Mouse (Mus musculus) macrophage (primary cell): ENCODE measurements around the gene Tbc1d4. TPM values are rescaled to one million over a fixed set of nuclear protein-coding genes. Genes with fewer than 3 reads are reported as not detected.

Experiments used
- H3K27ac ChIP-seq: fragments of 350-480 bp; formaldehyde crosslinking; 2 replicates; pipeline ENCODE4 v1.9.0; 2021
- H3K36me3 ChIP-seq: fragments of 350-480 bp; formaldehyde crosslinking; 2 replicates; pipeline ENCODE4 v1.9.0; 2021; ENCODE audit errors: inconsistent target
- H3K4me3 ChIP-seq: fragments of 350-480 bp; formaldehyde crosslinking; 2 replicates; pipeline ENCODE4 v1.9.0; 2021; ENCODE audit errors: inconsistent target
- H3K79me2 ChIP-seq: fragments of 350-480 bp; formaldehyde crosslinking; 2 replicates; pipeline ENCODE4 v1.9.0; 2021; ENCODE audit errors: inconsistent target
- WGBS: methylation state at CpG from one replicate; pipeline ENCODE4 v1.1.7; 2026; ENCODE audit warnings: inconsistent platforms; ENCODE audit not compliant: missing documents; 5-methylcytosine and 5-hydroxymethylcytosine counted together
- polyA plus RNA-seq: library from polyadenylated mRNA; stranded (reverse); fragments of 250-400 nt; gene quantifications from 3 replicates; pipeline ENCODE4 v1.2.4, GENCODE M21; 2018; ENCODE audit warnings: inconsistent platforms

Tbc1d4 gene
- polyA plus RNA-seq, 1 experiment from 2014 or later, result 53.8 TPM

- Histone ChIP-seq H3K36me3 (peaks cover 24% of the 10 kb centered on the region; the same call in 1 of the 2 replicates), H3K79me2 (no peaks in the 10 kb centered on the region)
- 49% methylated on average over 4 of the region's 4 CpGs for WGBS
Measured at GRCm38 (mm10) chr14:101482270-101482669, 126.7 kb downstream of the Tbc1d4 start.

GRCm38 (mm10) chr14:101481165-101481564 lies 127.8 kb downstream of the Tbc1d4 start:
- Histone ChIP-seq H3K36me3 (peaks cover 29% of the 10 kb centered on the region), H3K79me2 (no peaks in the 10 kb centered on the region), H3K4me3 (no peak overlapping the region), H3K27ac (no peak overlapping the region)
- WGBS, result 31% methylated on average over 7 of the region's 7 CpGs

More at GRCm38 (mm10) chr14:101482270-101482669, 126.7 kb downstream of the Tbc1d4 start:
- Histone ChIP-seq H3K4me3 (no peak overlapping the region), H3K27ac (no peak overlapping the region)

DNA sequence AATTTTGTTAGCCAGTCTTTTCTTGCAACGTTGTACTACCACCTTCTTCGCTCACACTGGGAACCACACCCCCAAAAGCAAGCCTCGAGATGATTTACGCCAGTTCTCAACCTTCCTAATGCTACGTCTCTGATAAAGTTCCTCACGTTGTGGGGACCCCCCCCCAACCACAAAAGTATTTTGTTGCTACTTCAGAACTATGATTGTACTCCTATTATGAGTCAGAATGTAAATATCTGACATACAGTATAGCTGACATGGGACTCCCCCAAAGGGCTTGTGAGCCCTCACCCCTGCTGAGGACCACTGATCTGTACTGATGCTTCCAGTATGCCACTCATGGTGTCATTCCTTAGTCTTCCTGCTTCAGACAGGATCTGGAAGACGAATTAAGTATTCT lies 128.4 kb downstream of the Tbc1d4 start:
- no peak overlapping the region for H3K4me3 ChIP-seq
- WGBS, result 78% methylated on average over 7 of the region's 7 CpGs
- peaks cover 31% of the 10 kb centered on the region for H3K36me3 ChIP-seq
- H3K79me2 ChIP-seq, result no peaks in the 10 kb centered on the region
- H3K27ac ChIP-seq, result no peak overlapping the region

GRCm38 (mm10) chr14:101477827-101478220 lies 131.2 kb downstream of the Tbc1d4 start:
- no peak overlapping the region for H3K27ac ChIP-seq
- H3K4me3 ChIP-seq, result no peak overlapping the region
- H3K36me3 ChIP-seq, result peaks cover 46% of the 10 kb centered on the region
- WGBS, result 45% methylated on average over 5 of the region's 5 CpGs
- H3K79me2 ChIP-seq, result no peaks in the 10 kb centered on the region

DNA sequence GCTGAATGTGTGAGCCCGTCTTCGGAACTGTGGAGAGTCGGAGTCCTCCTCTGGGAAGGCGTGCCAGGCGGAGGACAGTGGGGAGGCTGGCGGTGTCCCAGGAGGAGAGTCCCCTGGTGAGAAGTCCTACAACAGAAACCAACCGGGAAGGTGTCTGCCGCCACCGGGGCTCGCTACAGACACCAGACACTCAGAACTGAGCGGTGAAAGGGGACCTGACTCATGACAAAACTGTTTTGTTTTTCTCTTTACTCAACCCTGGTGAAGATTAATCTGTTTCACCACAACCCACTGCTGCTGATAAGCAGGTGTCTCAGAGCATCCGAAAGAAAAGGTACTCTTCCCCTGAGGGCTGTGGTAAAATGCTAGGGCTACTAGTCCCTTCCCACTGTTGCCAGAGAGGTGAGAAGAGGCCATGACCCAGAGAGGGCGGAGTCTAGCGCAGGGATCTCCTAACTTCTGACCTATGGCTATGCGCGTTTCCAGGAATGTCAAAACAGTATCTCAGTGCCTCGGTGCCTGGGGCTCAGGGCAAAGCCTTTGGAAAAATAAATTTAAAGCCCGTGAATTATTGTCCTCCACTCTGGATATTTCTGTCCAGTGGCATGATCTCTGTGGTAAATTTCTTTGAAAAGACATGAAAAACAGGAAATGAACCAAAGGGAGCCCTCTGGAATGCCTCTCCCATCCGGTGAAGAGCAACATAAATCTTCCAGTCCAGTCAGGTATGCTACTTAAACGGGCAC lies 131.7 kb downstream of the Tbc1d4 start:
- WGBS, result 78% methylated on average over 20 of the region's 20 CpGs
- no peaks in the 10 kb centered on the region for H3K79me2 ChIP-seq
- H3K27ac ChIP-seq, result no peak overlapping the region
- no peak overlapping the region for H3K4me3 ChIP-seq
- H3K36me3 ChIP-seq, result peaks cover 48% of the 10 kb centered on the region

DNA sequence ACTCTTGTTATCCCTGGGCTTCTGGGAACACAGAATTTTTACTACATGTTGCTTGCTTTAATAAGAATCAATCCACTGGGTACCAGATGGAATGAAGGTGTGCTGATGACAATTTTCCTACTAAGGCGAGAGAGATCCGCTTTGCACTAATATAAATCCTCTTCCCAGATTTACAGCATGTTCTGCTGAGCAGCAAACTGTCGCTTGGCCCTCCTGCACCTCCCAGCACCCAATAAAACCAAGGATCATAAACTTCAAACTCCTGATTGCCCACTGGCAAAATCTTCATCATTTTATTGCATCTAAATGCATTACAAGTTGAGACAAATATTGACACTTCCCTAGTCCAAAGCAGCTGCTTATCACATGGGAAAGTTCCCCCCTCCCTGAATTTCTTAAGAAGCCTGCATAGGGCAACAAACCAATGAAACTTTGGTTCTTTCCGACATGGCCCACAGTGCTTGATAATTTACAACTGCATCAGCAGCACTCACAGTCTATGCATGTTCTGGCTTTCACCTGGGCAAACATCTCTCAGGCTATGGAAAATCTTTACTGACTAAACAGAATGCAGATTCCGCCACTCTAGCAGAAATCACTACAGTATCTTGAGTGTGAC lies 139.4 kb downstream of the Tbc1d4 start:
- H3K36me3 ChIP-seq, result peaks cover 29% of the 10 kb centered on the region; the same call in 1 of the 2 replicates
- no peak overlapping the region for H3K27ac ChIP-seq
- WGBS, result 98% methylated on average over 5 of the region's 5 CpGs
- H3K79me2 ChIP-seq, result no peaks in the 10 kb centered on the region
- H3K4me3 ChIP-seq, result no peak overlapping the region

- Histone ChIP-seq H3K79me2 (no peaks in the 10 kb centered on the region), H3K4me3 (no peak overlapping the region), H3K36me3 (peaks cover 26% of the 10 kb centered on the region; the same call in 1 of the 2 replicates), H3K27ac (no peak overlapping the region)
- WGBS, result 93% methylated on average over 4 of the region's 4 CpGs
Measured at GRCm38 (mm10) chr14:101468143-101468542, 140.8 kb downstream of the Tbc1d4 start.

- Histone ChIP-seq H3K36me3 (peaks cover 27% of the 10 kb centered on the region; the same call in 1 of the 2 replicates), H3K27ac (no peak overlapping the region), H3K4me3 (no peak overlapping the region), H3K79me2 (no peaks in the 10 kb centered on the region)
- 100% methylated on average over 1 of the region's 1 CpGs for WGBS
Measured at GRCm38 (mm10) chr14:101467532-101467931, 141.5 kb downstream of the Tbc1d4 start.

GRCm38 (mm10) chr14:101466521-101466920 lies 142.5 kb downstream of the Tbc1d4 start:
- H3K4me3 ChIP-seq, result no peak overlapping the region
- WGBS, result 87% methylated on average over 11 of the region's 11 CpGs
- no peak overlapping the region for H3K27ac ChIP-seq
- no peaks in the 10 kb centered on the region for H3K79me2 ChIP-seq
- H3K36me3 ChIP-seq, result peaks cover 27% of the 10 kb centered on the region; the same call in 1 of the 2 replicates

DNA sequence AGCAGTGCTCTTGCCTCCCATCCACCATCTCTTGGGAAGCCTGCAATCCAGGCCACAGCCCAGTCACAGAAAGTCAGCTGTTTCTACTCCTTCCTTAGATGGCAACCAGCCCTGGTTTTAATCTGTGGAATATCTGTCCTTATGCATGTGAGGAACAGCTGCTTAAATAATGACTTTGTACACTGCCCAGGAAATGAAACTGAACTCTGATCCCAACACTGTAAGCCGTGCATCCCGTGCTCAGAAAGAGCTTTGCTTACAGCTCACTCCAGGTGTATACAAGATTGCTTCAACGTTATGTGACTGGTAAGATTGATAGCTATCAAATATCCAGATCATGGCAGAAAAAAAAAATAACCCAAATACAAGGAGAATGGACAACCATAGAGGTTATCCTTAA lies 143.1 kb downstream of the Tbc1d4 start:
- H3K4me3 ChIP-seq, result no peak overlapping the region
- H3K79me2 ChIP-seq, result no peaks in the 10 kb centered on the region
- H3K27ac ChIP-seq, result no peak overlapping the region
- H3K36me3 ChIP-seq, result peaks cover 24% of the 10 kb centered on the region; the same call in 1 of the 2 replicates
- 97% methylated on average over 3 of the region's 3 CpGs for WGBS

DNA sequence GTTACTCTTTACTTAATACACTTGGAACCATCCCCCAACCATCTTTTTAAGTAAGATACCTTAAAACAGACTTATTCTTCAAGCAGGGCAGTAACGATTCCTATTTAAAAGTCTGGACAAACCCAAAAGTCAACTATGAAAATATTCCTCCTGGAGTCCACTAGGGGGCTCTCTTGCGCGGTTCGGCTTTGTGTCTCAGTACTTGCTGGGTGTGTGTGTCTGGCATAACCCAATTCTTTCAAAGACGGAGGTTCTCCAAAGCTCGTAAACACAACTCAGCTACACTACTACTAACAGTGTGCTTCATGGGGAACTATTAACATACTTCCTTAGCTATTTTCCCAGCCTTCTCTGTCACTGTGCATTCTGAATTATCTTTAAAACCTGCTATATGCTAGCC lies 148.2 kb downstream of the Tbc1d4 start:
- H3K4me3 ChIP-seq, result no peak overlapping the region

GRCm38 (mm10) chr14:101452915-101453314 lies 156.1 kb downstream of the Tbc1d4 start:
- no peak overlapping the region for H3K27ac ChIP-seq
- no peak overlapping the region for H3K4me3 ChIP-seq
- H3K79me2 ChIP-seq, result no peaks in the 10 kb centered on the region
- H3K36me3 ChIP-seq, result peaks cover 18% of the 10 kb centered on the region; the same call in 1 of the 2 replicates
- 25% methylated on average over 6 of the region's 6 CpGs for WGBS

More for the DNA sequence above, 148.2 kb downstream of the Tbc1d4 start:
- H3K79me2 ChIP-seq, result no peaks in the 10 kb centered on the region
- WGBS, result 22% methylated on average over 6 of the region's 6 CpGs
- H3K27ac ChIP-seq, result no peak overlapping the region
- peaks cover 26% of the 10 kb centered on the region; the same call in 1 of the 2 replicates for H3K36me3 ChIP-seq

DNA sequence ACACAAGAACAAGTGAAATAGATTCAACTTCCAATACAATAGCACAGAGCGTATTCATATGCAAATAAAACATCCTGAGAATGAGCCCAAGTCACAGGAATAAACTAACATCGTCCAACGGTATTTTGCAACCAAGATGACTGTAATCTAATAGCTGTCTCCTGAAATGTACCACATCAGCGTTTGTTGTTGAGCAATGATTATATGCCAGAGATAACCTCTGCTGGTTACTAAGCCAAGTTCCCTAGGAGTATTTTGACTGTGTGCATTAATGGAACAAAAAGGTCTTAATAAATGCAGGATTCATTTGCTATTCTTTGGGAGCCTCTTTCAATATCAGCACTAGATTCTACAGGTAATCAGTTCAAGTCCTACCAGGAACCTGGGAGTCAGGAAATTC lies 161.1 kb downstream of the Tbc1d4 start:
- H3K4me3 ChIP-seq, result no peak overlapping the region
- 76% methylated on average over 4 of the region's 4 CpGs for WGBS
- no peak overlapping the region for H3K27ac ChIP-seq
- peaks cover 33% of the 10 kb centered on the region; the same call in 1 of the 2 replicates for H3K36me3 ChIP-seq
- H3K79me2 ChIP-seq, result no peaks in the 10 kb centered on the region

DNA sequence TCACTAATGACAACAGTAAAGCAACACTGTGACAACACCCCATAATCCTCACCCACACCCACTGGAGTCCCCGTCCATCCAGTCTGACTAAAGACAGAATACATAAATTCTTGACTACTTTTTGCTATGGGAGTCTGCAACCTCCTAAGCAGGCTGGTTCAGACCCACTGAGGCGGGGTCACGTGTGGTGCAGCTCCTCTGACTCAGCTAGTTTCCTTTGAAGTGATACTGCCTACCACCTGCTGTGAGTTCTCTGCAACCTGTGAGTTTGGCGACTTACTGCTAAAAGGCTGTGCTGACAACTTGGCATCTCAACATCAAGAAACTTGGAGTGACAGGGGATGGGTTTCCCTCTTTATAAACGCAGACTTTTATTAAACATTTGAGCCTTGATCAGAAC lies 163.8 kb downstream of the Tbc1d4 start:
- Histone ChIP-seq H3K36me3 (peaks cover 21% of the 10 kb centered on the region; the same call in 1 of the 2 replicates), H3K4me3 (no peak overlapping the region), H3K27ac (no peak overlapping the region), H3K79me2 (no peaks in the 10 kb centered on the region)
- WGBS, result 91% methylated on average over 5 of the region's 5 CpGs

DNA sequence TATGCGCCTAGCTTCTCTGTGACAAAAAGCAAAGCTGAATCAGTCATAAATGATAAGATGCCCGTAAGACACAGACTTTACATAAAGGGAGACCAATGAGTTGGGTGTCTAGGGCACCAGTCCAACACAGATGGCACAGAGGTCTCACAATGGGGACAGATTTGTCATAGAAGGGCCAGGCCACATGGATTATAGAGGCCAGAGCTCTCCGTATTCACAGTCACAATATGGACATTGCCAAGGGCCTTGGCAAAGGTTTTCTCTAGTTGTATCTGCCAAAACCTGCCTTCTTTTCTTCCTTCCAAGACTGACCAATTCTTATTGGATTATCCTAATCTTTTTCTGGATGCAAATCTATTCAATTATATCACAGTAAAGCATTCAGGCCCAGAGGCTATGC lies 171.1 kb downstream of the Tbc1d4 start:
- H3K36me3 ChIP-seq, result no peaks in the 10 kb centered on the region
- WGBS, result 74% methylated on average over 3 of the region's 3 CpGs
- H3K27ac ChIP-seq, result no peak overlapping the region
- H3K79me2 ChIP-seq, result no peaks in the 10 kb centered on the region
- H3K4me3 ChIP-seq, result no peak overlapping the region
